Mouse (Mus musculus) stomach, embryonic 15.5 days (tissue): ENCODE data around the gene Tm4sf20. TPM values are rescaled to one million over a fixed set of nuclear protein-coding genes. Genes with fewer than 3 reads are reported as not detected.

Experiments used
- ATAC-seq: fragments of 200-750 bp; cut with Nextera tagmentation; 2 replicates; pipeline ENCODE4 v1.8.0; 2017; ENCODE audit warnings: low read depth, moderate number of reproducible peaks, moderate TSS enrichment; ENCODE audit not compliant: insufficient read depth, low FRiP score
- H3K27ac ChIP-seq: fragments of 300-500 bp; sonication (generic); 2 replicates; pipeline ENCODE4 v1.5.1; 2015; ENCODE audit warnings: mild to moderate bottlenecking, inconsistent platforms
- H3K27me3 ChIP-seq: fragments of 300-500 bp; sonication (generic); replicated peaks from 2 replicates; pipeline ENCODE4 v1.6.1; 2015; ENCODE audit warnings: inconsistent platforms
- H3K36me3 ChIP-seq: fragments of 300-500 bp; sonication (generic); 2 replicates; pipeline ENCODE4 v1.6.1; 2015; ENCODE audit warnings: inconsistent platforms
- H3K4me1 ChIP-seq: fragments of 300-500 bp; sonication (generic); 2 replicates; pipeline ENCODE4 v1.6.1; 2015; ENCODE audit warnings: inconsistent platforms
- H3K4me2 ChIP-seq: fragments of 300-500 bp; sonication (generic); 2 replicates; pipeline ENCODE4 v1.6.1; 2015; ENCODE audit warnings: mild to moderate bottlenecking, inconsistent platforms
- H3K4me3 ChIP-seq: fragments of 300-500 bp; sonication (generic); replicated peaks from 2 replicates; pipeline ENCODE4 v1.5.1; 2015; ENCODE audit warnings: inconsistent platforms
- H3K9ac ChIP-seq: fragments of 300-500 bp; sonication (generic); 2 replicates; pipeline ENCODE4 v1.6.1; 2015; ENCODE audit warnings: inconsistent platforms
- H3K9me3 ChIP-seq: fragments of 300-500 bp; sonication (generic); 2 replicates; pipeline ENCODE4 v1.6.1; 2016; ENCODE audit warnings: inconsistent platforms
- WGBS: fragments of 180-500 bp; shearing (Covaris S2); methylation state at CpG from one replicate; pipeline ENCODE4 v1.1.7; 2015; 5-methylcytosine and 5-hydroxymethylcytosine counted together
- polyA plus RNA-seq: library from polyadenylated mRNA; unstranded; fragments of >200 nt; fragmentation: Nextera tagmentation; extraction: Ambion mirVana; gene quantifications from 2 replicates; pipeline ENCODE4 v1.2.1, GENCODE M21; 2015

Gene Tm4sf20
- polyA plus RNA-seq, 1 experiment from 2014 or later = 28.3 TPM

DNA sequence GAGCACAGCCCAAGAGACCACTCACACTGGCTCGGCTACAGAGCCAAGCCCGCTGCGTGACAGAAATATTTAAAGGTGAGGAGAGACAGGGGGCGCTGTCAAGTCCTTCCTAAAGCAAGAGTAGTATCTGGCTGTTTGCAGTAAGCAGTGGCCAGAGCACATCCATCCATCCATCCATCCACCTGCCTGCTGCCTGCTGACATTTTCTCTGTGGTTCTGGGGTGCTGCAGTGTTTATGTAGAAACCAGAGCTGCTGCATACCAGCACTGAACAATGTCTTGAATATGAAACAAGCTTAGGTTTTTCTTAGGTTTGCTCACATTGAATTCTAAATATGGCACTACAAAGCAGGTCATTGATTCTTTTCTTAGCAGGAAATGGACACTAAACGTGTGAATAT is 4.9 kb upstream of the Tm4sf20 start:
- no peaks in the 10 kb centered on the region for H3K4me1 ChIP-seq
- no peaks in the 10 kb centered on the region for H3K36me3 ChIP-seq
- ATAC-seq = no peak
- no peaks in the 10 kb centered on the region for H3K27me3 ChIP-seq
- H3K27ac ChIP-seq = no peak overlapping the region
- H3K4me2 ChIP-seq = no peak overlapping the region
- 71% methylated on average over 5 of the region's 5 CpGs for WGBS
- H3K9me3 ChIP-seq = no peaks in the 10 kb centered on the region
- no peak overlapping the region for H3K9ac ChIP-seq
- H3K4me3 ChIP-seq = no peak overlapping the region

DNA sequence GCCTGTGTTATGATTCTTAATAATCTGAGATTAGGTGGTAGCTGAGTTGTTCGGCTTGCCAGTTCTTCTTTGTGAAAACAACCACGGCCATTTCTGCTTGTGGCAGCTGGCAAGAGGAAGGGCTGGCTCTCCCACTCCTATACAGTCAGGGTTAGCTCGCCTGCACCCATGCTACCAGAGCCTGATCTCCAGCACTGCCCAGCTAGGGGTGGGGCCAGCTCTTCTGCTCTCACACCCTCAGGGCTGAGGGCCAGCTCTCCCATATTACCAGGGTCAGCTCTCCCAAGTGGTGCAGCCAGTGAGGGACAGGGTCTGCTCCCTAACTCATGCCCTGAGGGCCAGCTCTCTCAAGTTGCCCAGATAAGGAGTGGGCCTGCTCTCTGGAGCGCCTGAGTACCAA is 4.2 kb upstream of the Tm4sf20 start:
- Histone ChIP-seq H3K4me3 (no peak overlapping the region), H3K27ac (no peak overlapping the region), H3K4me2 (no peak overlapping the region), H3K36me3 (no peaks in the 10 kb centered on the region), H3K4me1 (no peaks in the 10 kb centered on the region), H3K9ac (no peak overlapping the region), H3K27me3 (no peaks in the 10 kb centered on the region), H3K9me3 (no peaks in the 10 kb centered on the region)
- 81% methylated on average over 4 of the region's 4 CpGs for WGBS
- ATAC-seq = peak; percentile 31; the same call in 1 of the 2 replicates

GRCm38 (mm10) chr1:82771022-82771586 is 2.8 kb upstream of the Tm4sf20 start, which contains the start of gene Gm47791:
TSS of gene Gm47791 (minus strand) at chr1:82771243.
- Histone ChIP-seq H3K9me3 (no peaks in the 10 kb centered on the region), H3K4me3 (no peak within 1 kb of the TSS), H3K4me2 (no peak within 1 kb of the TSS), H3K9ac (no peak within 1 kb of the TSS), H3K27me3 (no peaks in the 10 kb centered on the region), H3K36me3 (no peaks in the 10 kb centered on the region), H3K27ac (no peak within 1 kb of the TSS), H3K4me1 (no peaks in the 10 kb centered on the region)
- WGBS = 84% methylated on average over 15 of the region's 15 CpGs
- no peak for ATAC-seq

GRCm38 (mm10) chr1:82766641-82767040 is 1.6 kb downstream of the Tm4sf20 start:
- H3K27ac ChIP-seq = no peak overlapping the region
- ATAC-seq = peak; percentile 74
- no peak overlapping the region for H3K4me2 ChIP-seq

DNA sequence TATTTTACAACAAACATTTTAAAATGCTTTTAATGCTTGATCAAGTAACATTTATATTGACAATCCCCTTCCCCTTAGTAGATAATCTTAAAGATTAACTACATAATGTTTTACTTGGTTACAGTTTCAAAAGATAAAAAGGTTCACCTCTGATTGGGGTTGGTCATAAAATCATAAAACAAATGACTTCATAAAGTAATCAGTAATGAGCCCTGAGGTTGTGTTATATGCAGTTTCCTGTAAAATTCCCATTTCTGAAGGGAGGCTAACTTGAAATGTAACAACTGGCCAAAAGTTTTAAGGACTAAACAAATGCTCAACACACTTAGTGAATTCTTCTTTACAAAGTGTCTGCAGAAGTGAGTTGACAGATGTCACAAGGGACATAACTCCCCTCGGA is 2.0 kb downstream of the Tm4sf20 start:
- H3K9me3 ChIP-seq = no peaks in the 10 kb centered on the region
- 30% methylated on average over 1 of the region's 1 CpGs for WGBS
- no peak overlapping the region for H3K9ac ChIP-seq
- 0 out of 2 replicates have a peak, but pooled peaks cover 4% of the 10 kb centered on the region for H3K36me3 ChIP-seq
- H3K4me3 ChIP-seq = no peak overlapping the region
- no peaks in the 10 kb centered on the region for H3K4me1 ChIP-seq
- ATAC-seq = no peak
- H3K4me2 ChIP-seq = no peak overlapping the region
- H3K27me3 ChIP-seq = no peaks in the 10 kb centered on the region
- no peak overlapping the region for H3K27ac ChIP-seq

More at GRCm38 (mm10) chr1:82766641-82767040, 1.6 kb downstream of the Tm4sf20 start:
- Histone ChIP-seq H3K4me1 (no peaks in the 10 kb centered on the region), H3K9ac (no peak overlapping the region), H3K27me3 (no peaks in the 10 kb centered on the region), H3K9me3 (no peaks in the 10 kb centered on the region), H3K36me3 (0 out of 2 replicates have a peak, but pooled peaks cover 3% of the 10 kb centered on the region), H3K4me3 (no peak overlapping the region)
- WGBS = 42% methylated on average over 4 of the region's 4 CpGs

GRCm38 (mm10) chr1:82762274-82762673 is 6.0 kb downstream of the Tm4sf20 start:
- H3K27me3 ChIP-seq = no peaks in the 10 kb centered on the region
- H3K27ac ChIP-seq = no peak overlapping the region
- no peaks in the 10 kb centered on the region for H3K9me3 ChIP-seq
- H3K36me3 ChIP-seq = 0 out of 2 replicates have a peak, but pooled peaks cover 6% of the 10 kb centered on the region
- ATAC-seq = no peak
- no peak overlapping the region for H3K4me2 ChIP-seq
- H3K9ac ChIP-seq = no peak overlapping the region
- no peaks in the 10 kb centered on the region for H3K4me1 ChIP-seq
- WGBS = 72% methylated on average over 1 of the region's 1 CpGs
- H3K4me3 ChIP-seq = no peak overlapping the region

- WGBS = 87% methylated on average over 8 of the region's 8 CpGs
- H3K27me3 ChIP-seq = no peaks in the 10 kb centered on the region
- ATAC-seq = no peak
Measured at GRCm38 (mm10) chr1:82761454-82762169, 6.6 kb downstream of the Tm4sf20 start.

DNA sequence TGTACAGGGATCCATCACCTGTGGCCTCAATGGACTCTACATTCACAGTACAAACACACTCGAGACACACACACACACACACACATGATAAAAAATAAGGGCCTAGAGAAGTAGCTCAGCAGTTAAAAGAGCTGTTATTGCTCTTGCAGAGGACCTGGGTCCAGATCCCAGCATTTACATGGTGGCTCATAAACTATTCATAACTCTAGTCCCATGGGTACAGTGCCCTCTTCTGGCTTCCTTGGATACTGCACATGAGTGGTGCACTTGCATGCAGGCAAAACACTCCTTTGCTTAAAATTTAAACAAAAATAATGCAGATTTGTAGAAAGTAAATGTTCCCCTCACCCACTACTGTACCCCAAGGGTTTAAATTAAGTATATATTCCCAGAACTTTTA is 8.7 kb downstream of the Tm4sf20 start:
- no peaks in the 10 kb centered on the region for H3K9me3 ChIP-seq
- no peak overlapping the region for H3K4me3 ChIP-seq
- H3K4me2 ChIP-seq = no peak overlapping the region
- H3K27ac ChIP-seq = no peak overlapping the region
- peaks cover 21% of the 10 kb centered on the region; the same call in 1 of the 2 replicates for H3K36me3 ChIP-seq
- no peak for ATAC-seq
- H3K9ac ChIP-seq = no peak overlapping the region
- no peaks in the 10 kb centered on the region for H3K4me1 ChIP-seq
- no peaks in the 10 kb centered on the region for H3K27me3 ChIP-seq
- WGBS = 100% methylated on average over 1 of the region's 1 CpGs

More at GRCm38 (mm10) chr1:82761454-82762169, 6.6 kb downstream of the Tm4sf20 start:
- Histone ChIP-seq H3K4me3 (no peak overlapping the region), H3K27ac (no peak overlapping the region), H3K36me3 (0 out of 2 replicates have a peak, but pooled peaks cover 6% of the 10 kb centered on the region), H3K4me2 (no peak overlapping the region), H3K9me3 (no peaks in the 10 kb centered on the region), H3K4me1 (no peaks in the 10 kb centered on the region), H3K9ac (no peak overlapping the region)

GRCm38 (mm10) chr1:82747714-82748452 is 20.4 kb downstream of the Tm4sf20 start:
- H3K9ac ChIP-seq = no peak overlapping the region
- H3K4me3 ChIP-seq = no peak overlapping the region
- H3K9me3 ChIP-seq = no peaks in the 10 kb centered on the region
- H3K4me2 ChIP-seq = no peak overlapping the region
- no peaks in the 10 kb centered on the region for H3K27me3 ChIP-seq
- WGBS = 78% methylated on average over 2 of the region's 2 CpGs
- no peaks in the 10 kb centered on the region for H3K4me1 ChIP-seq
- no peak for ATAC-seq
- peaks cover 9% of the 10 kb centered on the region; the same call in 1 of the 2 replicates for H3K36me3 ChIP-seq
- H3K27ac ChIP-seq = no peak overlapping the region

GRCm38 (mm10) chr1:82746408-82746807 is 21.9 kb downstream of the Tm4sf20 start:
- no peaks in the 10 kb centered on the region for H3K4me1 ChIP-seq
- no peaks in the 10 kb centered on the region for H3K9me3 ChIP-seq
- no peak overlapping the region for H3K9ac ChIP-seq
- no peak overlapping the region for H3K4me3 ChIP-seq
- H3K27me3 ChIP-seq = no peaks in the 10 kb centered on the region
- H3K4me2 ChIP-seq = no peak overlapping the region
- 88% methylated on average over 4 of the region's 4 CpGs for WGBS
- H3K27ac ChIP-seq = no peak overlapping the region
- 0 out of 2 replicates have a peak, but pooled peaks cover 5% of the 10 kb centered on the region for H3K36me3 ChIP-seq
- no peak for ATAC-seq

DNA sequence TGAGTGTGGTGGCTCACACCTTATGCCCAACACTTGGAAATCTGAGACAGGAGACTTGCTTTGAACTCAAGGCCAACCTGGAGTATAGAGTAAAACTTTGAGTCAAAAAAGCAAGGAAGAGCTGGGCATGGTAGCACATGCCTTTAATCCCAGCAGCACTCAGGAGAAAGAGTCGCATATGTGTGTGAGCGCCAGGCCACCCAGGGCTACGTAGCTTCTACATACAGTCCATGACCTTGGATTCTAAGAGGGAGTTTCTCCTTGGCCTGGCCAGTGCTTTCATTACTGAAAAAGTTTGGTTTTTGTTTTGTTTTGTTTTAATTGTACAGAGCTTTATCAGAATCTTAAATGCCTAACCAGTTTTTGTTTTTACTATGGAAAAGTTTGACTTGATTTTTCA is 24.3 kb downstream of the Tm4sf20 start:
- Histone ChIP-seq H3K9me3 (no peaks in the 10 kb centered on the region), H3K36me3 (no peaks in the 10 kb centered on the region), H3K4me1 (no peaks in the 10 kb centered on the region), H3K27me3 (no peaks in the 10 kb centered on the region), H3K9ac (no peak overlapping the region), H3K27ac (no peak overlapping the region), H3K4me2 (no peak overlapping the region), H3K4me3 (no peak overlapping the region)
- 85% methylated on average over 3 of the region's 3 CpGs for WGBS
- ATAC-seq = no peak

DNA sequence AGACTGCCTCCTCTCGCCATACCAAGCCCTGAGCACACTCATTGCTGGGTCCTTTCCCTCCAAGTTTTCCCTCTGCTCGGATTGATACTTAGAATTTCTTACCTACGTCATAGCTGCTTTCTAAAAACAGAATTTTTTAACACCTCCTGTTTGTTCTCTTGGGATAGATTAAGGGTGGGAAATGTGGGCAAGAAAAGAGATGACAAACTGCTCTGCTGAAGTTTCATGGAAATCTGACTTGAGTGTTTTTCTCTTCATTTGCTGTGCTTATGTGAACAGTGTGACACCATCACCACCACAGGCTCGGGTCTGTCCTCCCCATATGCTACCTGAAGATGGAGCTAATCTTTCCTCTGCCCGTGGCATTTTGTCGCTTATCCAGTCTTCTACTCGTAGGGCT is 26.7 kb downstream of the Tm4sf20 start:
- Histone ChIP-seq H3K9ac (no peak overlapping the region), H3K4me3 (no peak overlapping the region), H3K36me3 (no peaks in the 10 kb centered on the region), H3K9me3 (no peaks in the 10 kb centered on the region), H3K27me3 (no peaks in the 10 kb centered on the region), H3K4me2 (no peak overlapping the region), H3K27ac (no peak overlapping the region), H3K4me1 (no peaks in the 10 kb centered on the region)
- WGBS = 86% methylated on average over 7 of the region's 7 CpGs
- no peak for ATAC-seq
